Mouse (Mus musculus) lung, embryonic 15.5 days (tissue): ENCODE results near the gene H13. TPM values are rescaled to one million over a fixed set of nuclear protein-coding genes. Genes with fewer than 3 reads are reported as not detected.

Experiments
- ATAC-seq: fragments of 200-750 bp; cut with Nextera tagmentation; 2 replicates; pipeline ENCODE4 v1.8.0; 2017; ENCODE audit warnings: moderate number of reproducible peaks, borderline replicate concordance; ENCODE audit not compliant: low FRiP score, low TSS enrichment; ENCODE audit errors: extremely low read depth
- H3K27ac ChIP-seq: fragments of 300-500 bp; sonication (generic); 2 replicates; pipeline ENCODE4 v1.5.1; 2015; ENCODE audit warnings: moderate library complexity, mild to moderate bottlenecking, inconsistent platforms
- H3K27me3 ChIP-seq: fragments of 300-500 bp; sonication (generic); 2 replicates; pipeline ENCODE4 v1.6.1; 2015; ENCODE audit warnings: inconsistent platforms
- H3K36me3 ChIP-seq: fragments of 300-500 bp; sonication (generic); 2 replicates; pipeline ENCODE4 v1.6.1; 2015; ENCODE audit warnings: inconsistent platforms
- H3K4me1 ChIP-seq: fragments of 300-500 bp; sonication (generic); 2 replicates; pipeline ENCODE4 v1.6.1; 2015; ENCODE audit warnings: inconsistent platforms
- H3K4me2 ChIP-seq: fragments of 300-500 bp; sonication (generic); 2 replicates; pipeline ENCODE4 v1.6.1; 2015; ENCODE audit warnings: inconsistent platforms, mild to moderate bottlenecking, moderate library complexity
- H3K4me3 ChIP-seq: fragments of 300-500 bp; sonication (generic); 2 replicates; pipeline ENCODE4 v1.5.1; 2015; ENCODE audit warnings: mild to moderate bottlenecking, inconsistent platforms
- H3K9ac ChIP-seq: fragments of 300-500 bp; sonication (generic); 2 replicates; pipeline ENCODE4 v1.6.1; 2015; ENCODE audit warnings: inconsistent platforms
- H3K9me3 ChIP-seq: fragments of 300-500 bp; sonication (generic); 2 replicates; pipeline ENCODE4 v1.6.1; 2016; ENCODE audit warnings: inconsistent platforms
- WGBS: fragments of 180-500 bp; shearing (Covaris S2); methylation state at CpG from one replicate; pipeline ENCODE4 v1.1.7; 2015; 5-methylcytosine and 5-hydroxymethylcytosine counted together
- polyA plus RNA-seq: library from polyadenylated mRNA; unstranded; fragments of >200 nt; fragmentation: Nextera tagmentation; extraction: Ambion mirVana; gene quantifications from 2 replicates; pipeline ENCODE4 v1.2.1, GENCODE M21; 2015

Gene H13
- polyA plus RNA-seq = 97.7 and 104 TPM in 2 replicates

DNA sequence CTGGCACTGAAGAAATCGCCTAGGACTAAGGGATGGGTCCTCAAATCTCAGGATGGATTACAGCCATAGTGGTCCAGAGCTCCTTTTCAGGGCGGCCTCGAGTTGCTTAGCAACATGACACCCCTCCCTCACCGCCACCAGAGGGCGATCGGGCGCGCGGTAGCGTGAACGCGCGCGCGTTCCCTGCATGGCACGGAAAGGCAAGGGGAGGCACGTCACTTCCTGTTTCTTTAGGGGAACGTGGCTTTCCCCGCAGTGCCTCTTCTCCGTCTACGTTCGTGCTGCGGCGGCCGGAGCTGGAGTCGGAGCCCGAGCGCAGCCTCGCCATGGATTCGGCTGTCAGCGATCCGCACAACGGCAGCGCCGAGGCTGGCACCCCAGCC is at the start of gene H13:
TSS of gene H13 (plus strand) at position 206 of the 383 bp plus-strand sequence.
- Histone ChIP-seq H3K4me3 (peak within 1 kb of the TSS; percentile 94), H3K9me3 (no peaks in the 10 kb centered on the region), H3K4me2 (peak within 1 kb of the TSS; percentile 80), H3K27me3 (peaks cover 4% of the 10 kb centered on the region; the same call in 1 of the 2 replicates), H3K27ac (peak within 1 kb of the TSS; percentile 92), H3K36me3 (peaks cover 8% of the 10 kb centered on the region; the same call in 1 of the 2 replicates), H3K4me1 (peaks cover 35% of the 10 kb centered on the region), H3K9ac (peak within 1 kb of the TSS; percentile 96)
- ATAC-seq = peak; percentile 75; the same call in 1 of the 2 replicates
- WGBS = under 1% methylated on average over 35 of the region's 35 CpGs

DNA sequence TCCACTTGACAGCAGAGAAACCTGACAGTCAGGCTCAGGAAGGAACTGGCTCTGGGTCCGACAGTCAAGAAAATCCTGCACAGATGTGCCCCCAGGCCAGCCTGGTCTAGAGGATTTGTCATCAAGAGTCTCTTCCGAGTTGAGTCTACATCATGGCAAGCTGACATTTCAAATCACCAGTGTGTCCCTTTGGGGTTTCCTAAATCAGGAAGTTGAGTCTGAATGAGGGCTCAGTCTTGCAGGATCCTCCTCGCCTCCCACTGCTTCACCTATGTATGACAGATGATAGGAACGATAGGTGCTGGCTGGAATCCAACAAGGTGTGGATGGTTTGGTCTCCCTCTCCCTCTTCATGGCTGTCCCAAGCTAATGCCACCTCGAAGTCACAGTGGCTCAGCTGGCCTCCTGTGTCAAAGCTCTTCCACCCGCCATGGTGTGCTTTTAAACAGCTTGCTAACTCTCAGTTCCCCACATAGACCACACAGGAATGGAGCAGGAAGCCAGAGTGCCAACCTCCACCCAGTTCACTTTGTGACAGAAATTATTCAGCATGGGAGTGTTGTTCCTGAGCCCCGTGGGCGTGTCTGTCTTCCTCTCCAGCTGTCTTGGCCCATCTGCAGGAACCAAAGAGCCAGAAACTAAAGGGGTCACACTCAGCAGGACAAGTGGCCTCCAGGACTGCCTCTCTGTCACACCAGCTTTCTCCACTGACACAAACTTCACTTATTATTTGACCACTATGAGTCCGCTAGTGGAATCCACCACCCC is 48.7 kb upstream of the H13 start:
- Histone ChIP-seq H3K27me3 (peaks cover 8% of the 10 kb centered on the region; the same call in 1 of the 2 replicates), H3K4me3 (no peak overlapping the region), H3K4me2 (no peak overlapping the region), H3K9ac (no peak overlapping the region), H3K27ac (no peak overlapping the region), H3K4me1 (no peaks in the 10 kb centered on the region), H3K9me3 (no peaks in the 10 kb centered on the region), H3K36me3 (no peaks in the 10 kb centered on the region)
- WGBS = 61% methylated on average over 9 of the region's 9 CpGs
- ATAC-seq = no peak

DNA sequence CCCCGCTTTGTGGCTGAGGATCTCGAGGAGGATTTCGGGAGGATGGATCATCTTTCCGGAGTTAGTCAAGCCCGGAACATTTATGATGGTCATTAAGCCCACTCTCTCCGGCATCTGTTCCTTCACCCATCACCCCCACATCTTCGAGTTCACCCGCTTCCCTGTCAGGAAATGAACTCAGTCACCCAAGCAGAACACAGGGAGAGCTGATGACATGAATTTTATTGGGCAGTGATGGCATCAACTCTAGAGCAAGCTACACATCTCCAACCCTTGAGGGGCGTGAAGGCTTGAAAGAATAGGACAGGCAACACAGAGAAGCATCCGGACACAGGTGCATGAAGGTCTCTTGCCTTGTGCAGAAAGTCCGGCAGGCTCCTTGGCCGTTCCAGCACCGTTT is 47.1 kb upstream of the H13 start:
- WGBS = 81% methylated on average over 13 of the region's 13 CpGs
- no peaks in the 10 kb centered on the region for H3K36me3 ChIP-seq
- ATAC-seq = no peak
- peaks cover 23% of the 10 kb centered on the region for H3K27me3 ChIP-seq
- no peak overlapping the region for H3K9ac ChIP-seq
- peaks cover 10% of the 10 kb centered on the region for H3K4me1 ChIP-seq
- H3K4me3 ChIP-seq = no peak overlapping the region
- H3K27ac ChIP-seq = no peak overlapping the region
- H3K4me2 ChIP-seq = no peak overlapping the region
- H3K9me3 ChIP-seq = no peaks in the 10 kb centered on the region

DNA sequence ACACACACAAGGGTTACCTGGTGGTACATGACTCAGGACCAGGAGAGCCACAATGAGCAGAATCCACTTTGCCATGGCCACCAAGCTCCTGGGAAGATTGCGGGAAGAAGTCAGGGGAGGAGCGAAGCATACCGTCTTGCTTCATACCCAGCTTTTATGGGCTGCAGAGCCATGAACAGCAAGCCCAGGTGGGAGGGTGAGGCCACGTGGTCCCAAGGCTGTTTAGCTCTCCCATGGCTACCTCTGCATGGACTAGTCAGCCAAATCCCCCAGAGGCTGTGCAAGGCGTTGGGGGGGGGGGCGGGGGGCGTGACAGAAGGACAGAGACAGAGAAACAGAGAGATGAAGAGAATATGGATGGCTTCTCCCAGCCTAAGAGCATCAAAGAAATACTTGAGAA is 46.3 kb upstream of the H13 start, which contains the start of gene Defb25:
TSS of gene Defb25 (minus strand) at position 101 of the 400 bp plus-strand sequence.
- peaks cover 16% of the 10 kb centered on the region for H3K4me1 ChIP-seq
- H3K27ac ChIP-seq = no peak within 1 kb of the TSS
- H3K27me3 ChIP-seq = peaks cover 31% of the 10 kb centered on the region
- H3K4me3 ChIP-seq = no peak within 1 kb of the TSS
- H3K4me2 ChIP-seq = no peak within 1 kb of the TSS
- no peak for ATAC-seq
- no peak within 1 kb of the TSS for H3K9ac ChIP-seq
- no peaks in the 10 kb centered on the region for H3K36me3 ChIP-seq
- WGBS = 79% methylated on average over 7 of the region's 7 CpGs
- no peaks in the 10 kb centered on the region for H3K9me3 ChIP-seq

DNA sequence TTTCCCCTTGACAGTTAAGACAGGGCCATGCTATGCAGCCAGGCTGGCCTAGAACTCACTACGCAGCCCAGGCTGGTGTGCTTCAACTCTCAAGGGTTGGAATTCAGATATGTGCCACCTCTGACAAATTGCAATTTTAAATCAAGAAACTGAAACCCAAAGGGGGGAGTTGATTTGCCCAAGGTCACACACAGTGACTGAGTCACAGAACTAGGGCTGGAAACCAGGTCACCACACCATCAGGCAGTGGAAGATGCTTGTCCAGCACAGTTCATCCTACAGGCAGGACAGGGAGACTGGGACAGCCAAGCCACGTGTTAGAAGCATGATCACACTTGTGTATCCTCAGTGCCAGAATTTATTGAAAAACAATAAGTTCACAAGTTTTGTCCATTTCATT is 44.7 kb upstream of the H13 start:
- no peak overlapping the region for H3K4me3 ChIP-seq
- ATAC-seq = no peak
- H3K36me3 ChIP-seq = no peaks in the 10 kb centered on the region
- peaks cover 16% of the 10 kb centered on the region for H3K4me1 ChIP-seq
- peaks cover 46% of the 10 kb centered on the region for H3K27me3 ChIP-seq
- no peaks in the 10 kb centered on the region for H3K9me3 ChIP-seq
- H3K9ac ChIP-seq = no peak overlapping the region
- H3K27ac ChIP-seq = no peak overlapping the region
- WGBS = 87% methylated on average over 2 of the region's 2 CpGs
- H3K4me2 ChIP-seq = no peak overlapping the region

DNA sequence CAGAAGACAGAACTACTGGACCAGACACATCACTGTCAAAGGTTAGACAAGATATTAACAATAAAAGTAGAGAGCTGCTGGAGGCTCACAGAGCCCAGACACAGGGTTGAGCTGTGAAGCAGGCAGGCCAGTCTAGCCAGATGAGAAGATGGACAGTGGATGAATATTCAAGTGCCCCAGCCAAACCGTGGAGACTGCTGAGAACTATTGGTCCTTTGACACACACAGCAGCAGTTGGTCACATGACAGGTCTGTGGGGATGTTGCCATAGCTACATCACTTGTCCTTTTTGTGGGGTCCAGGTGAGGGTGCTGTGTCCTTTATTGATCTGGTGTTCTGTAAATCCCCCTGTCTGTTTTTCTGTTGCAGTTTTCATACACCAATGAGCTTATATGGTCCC is 44.0 kb upstream of the H13 start:
- Histone ChIP-seq H3K9ac (no peak overlapping the region), H3K27ac (no peak overlapping the region), H3K27me3 (peaks cover 46% of the 10 kb centered on the region), H3K4me3 (no peak overlapping the region), H3K9me3 (no peaks in the 10 kb centered on the region), H3K36me3 (no peaks in the 10 kb centered on the region), H3K4me2 (no peak overlapping the region), H3K4me1 (peaks cover 16% of the 10 kb centered on the region)
- WGBS = 20% methylated on average over 1 of the region's 1 CpGs
- no peak for ATAC-seq

DNA sequence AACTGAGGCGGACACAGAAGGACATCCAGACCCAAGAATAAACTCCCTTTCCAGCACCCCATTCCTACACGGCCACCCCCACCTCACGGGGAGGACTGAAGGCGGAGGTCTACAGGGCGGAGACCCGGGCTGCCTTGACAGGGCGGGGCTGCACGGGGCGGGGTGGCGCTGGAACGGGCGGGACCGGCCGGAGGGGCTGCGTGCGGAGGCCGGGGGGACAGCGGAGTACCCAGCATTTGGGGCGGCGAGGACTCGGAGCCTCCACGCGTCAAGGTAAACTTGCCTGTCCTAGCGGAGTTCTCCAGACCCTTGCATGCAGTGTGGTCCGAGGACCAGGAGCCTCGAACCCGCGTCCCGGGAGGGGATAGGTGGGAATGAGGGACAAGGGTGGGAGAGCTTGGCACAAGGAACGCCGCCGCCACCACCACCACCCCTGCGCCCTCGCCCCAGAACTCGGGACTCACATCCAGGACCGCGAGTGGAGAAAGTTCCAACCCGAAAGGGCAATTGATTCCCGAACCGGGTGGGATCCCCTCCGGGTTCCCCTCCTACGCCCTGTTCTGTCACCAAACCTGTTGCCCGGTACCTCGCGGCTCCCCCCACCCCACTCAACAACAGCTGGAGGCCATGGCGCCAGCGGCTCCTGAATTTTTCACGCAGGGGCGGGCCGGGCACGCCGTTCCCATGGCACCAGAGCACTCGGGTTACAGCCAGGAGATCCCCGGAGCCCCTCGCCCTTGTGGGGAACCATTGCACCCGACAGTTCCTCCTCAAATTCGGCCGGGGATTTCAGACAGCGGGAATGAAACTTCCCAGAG is 42.3 kb upstream of the H13 start, which contains the start of gene Rem1:
TSS of gene Rem1 (plus strand) at position 178 of the 818 bp plus-strand sequence.
- H3K36me3 ChIP-seq = no peaks in the 10 kb centered on the region
- peak within 1 kb of the TSS; percentile 51 for H3K4me3 ChIP-seq
- H3K4me2 ChIP-seq = peak within 1 kb of the TSS; percentile 85
- ATAC-seq = peak; percentile 60; the same call in 1 of the 2 replicates
- H3K27ac ChIP-seq = no peak within 1 kb of the TSS
- H3K9ac ChIP-seq = peak within 1 kb of the TSS; percentile 51
- 1% methylated on average over 57 of the region's 59 CpGs for WGBS
- H3K4me1 ChIP-seq = peaks cover 16% of the 10 kb centered on the region
- H3K9me3 ChIP-seq = no peaks in the 10 kb centered on the region
- peaks cover 51% of the 10 kb centered on the region for H3K27me3 ChIP-seq

DNA sequence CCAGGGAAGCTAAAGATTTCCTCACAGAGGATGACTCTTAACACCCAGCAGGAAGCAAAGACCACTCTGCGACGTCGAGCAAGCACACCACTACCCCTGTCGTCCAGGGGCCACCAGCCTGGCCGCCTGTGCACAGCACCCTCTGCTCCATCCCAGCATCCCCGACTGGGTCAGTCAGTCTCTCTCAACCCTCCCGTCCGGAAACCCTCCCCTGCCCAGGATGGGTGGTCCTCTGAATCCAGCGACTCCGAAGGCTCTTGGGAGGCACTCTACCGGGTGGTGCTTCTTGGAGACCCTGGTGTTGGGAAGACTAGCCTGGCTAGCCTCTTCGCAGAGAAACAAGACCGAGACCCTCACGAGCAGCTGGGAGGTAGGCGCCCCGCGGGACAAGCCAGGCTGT is 41.2 kb upstream of the H13 start:
- peaks cover 51% of the 10 kb centered on the region for H3K27me3 ChIP-seq
- peak overlapping the region; percentile 85; the same call in 1 of the 2 replicates for H3K4me2 ChIP-seq
- H3K27ac ChIP-seq = no peak overlapping the region
- no peak for ATAC-seq
- H3K9me3 ChIP-seq = no peaks in the 10 kb centered on the region
- peak overlapping the region; percentile 51 for H3K4me3 ChIP-seq
- H3K36me3 ChIP-seq = no peaks in the 10 kb centered on the region
- WGBS = 44% methylated on average over 17 of the region's 17 CpGs
- peaks cover 17% of the 10 kb centered on the region for H3K4me1 ChIP-seq
- no peak overlapping the region for H3K9ac ChIP-seq

DNA sequence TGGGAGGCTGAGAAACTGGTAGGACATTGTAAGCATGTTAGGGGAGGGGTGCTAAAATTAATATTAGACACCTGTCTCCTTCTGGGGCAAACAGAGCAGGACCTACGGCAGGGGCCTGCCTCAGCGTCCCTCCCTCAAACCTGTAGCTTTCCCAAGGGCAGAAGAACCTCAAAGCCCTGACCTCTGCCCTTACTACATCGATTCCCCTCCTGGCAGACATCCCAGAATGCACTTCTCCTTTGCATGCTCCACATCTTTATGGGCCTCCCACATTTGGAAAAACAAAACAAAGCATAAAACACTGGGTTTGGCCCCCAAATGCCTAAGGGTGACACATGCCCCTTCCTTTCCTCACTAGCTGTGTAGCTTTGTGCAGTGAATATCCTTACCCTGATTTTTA is 40.0 kb upstream of the H13 start:
- no peak overlapping the region for H3K4me2 ChIP-seq
- WGBS = 47% methylated on average over 3 of the region's 3 CpGs

DNA sequence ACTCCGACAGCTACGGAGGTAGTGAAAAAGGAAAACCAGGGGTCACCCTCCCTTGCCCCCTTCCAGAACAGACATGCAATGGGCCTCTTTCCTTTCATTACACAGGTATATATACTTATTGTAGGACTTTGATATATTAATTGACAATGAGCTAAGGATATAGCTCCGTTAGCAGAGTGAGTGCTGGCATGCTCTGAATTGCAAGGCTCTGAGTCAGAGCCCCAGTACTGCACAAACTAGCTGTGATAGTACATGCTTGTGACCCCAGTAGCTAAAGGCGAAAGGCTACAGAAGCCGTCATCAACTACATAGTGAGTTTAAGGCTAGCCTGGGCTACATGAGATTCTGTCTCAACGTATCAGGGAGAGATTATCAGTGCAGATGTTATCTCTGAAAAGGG is 39.4 kb upstream of the H13 start:
- peaks cover 44% of the 10 kb centered on the region for H3K27me3 ChIP-seq
- ATAC-seq = no peak
- H3K4me2 ChIP-seq = no peak overlapping the region
- no peak overlapping the region for H3K9ac ChIP-seq
- no peak overlapping the region for H3K27ac ChIP-seq
- H3K36me3 ChIP-seq = no peaks in the 10 kb centered on the region
- peaks cover 25% of the 10 kb centered on the region for H3K4me1 ChIP-seq
- WGBS = 76% methylated on average over 6 of the region's 6 CpGs
- no peak overlapping the region for H3K4me3 ChIP-seq
- no peaks in the 10 kb centered on the region for H3K9me3 ChIP-seq

More for the DNA sequence above, 40.0 kb upstream of the H13 start:
- H3K4me1 ChIP-seq = peaks cover 25% of the 10 kb centered on the region
- no peaks in the 10 kb centered on the region for H3K36me3 ChIP-seq
- no peak overlapping the region for H3K9ac ChIP-seq
- peaks cover 51% of the 10 kb centered on the region for H3K27me3 ChIP-seq
- no peak overlapping the region for H3K27ac ChIP-seq
- ATAC-seq = no peak
- no peaks in the 10 kb centered on the region for H3K9me3 ChIP-seq
- H3K4me3 ChIP-seq = no peak overlapping the region

DNA sequence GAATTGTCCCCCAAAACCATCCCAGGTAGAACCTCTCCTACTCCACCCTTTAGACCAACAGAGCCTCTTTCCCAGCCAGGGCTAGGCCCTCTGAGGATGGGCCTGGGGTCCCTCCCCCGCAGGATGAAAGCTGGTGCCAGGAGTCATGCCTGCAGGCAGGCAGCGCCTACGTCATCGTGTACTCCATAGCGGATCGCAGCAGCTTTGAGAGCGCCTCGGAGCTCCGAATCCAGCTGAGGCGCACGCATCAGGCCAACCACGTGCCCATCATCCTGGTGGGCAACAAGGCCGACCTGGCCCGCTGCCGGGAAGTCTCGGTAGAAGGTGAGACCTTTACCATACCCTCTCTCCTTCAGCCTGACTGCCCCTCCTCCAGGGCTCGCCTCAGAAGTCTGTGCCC is 35.9 kb upstream of the H13 start:
- H3K27me3 ChIP-seq = peaks cover 16% of the 10 kb centered on the region
- no peak for ATAC-seq
- peak overlapping the region; percentile 38 for H3K4me2 ChIP-seq
- H3K4me3 ChIP-seq = no peak overlapping the region
- H3K36me3 ChIP-seq = no peaks in the 10 kb centered on the region
- H3K4me1 ChIP-seq = peaks cover 29% of the 10 kb centered on the region
- 10% methylated on average over 17 of the region's 17 CpGs for WGBS
- no peak overlapping the region for H3K27ac ChIP-seq
- H3K9me3 ChIP-seq = no peaks in the 10 kb centered on the region
- H3K9ac ChIP-seq = no peak overlapping the region; the same call in 1 of the 2 replicates

DNA sequence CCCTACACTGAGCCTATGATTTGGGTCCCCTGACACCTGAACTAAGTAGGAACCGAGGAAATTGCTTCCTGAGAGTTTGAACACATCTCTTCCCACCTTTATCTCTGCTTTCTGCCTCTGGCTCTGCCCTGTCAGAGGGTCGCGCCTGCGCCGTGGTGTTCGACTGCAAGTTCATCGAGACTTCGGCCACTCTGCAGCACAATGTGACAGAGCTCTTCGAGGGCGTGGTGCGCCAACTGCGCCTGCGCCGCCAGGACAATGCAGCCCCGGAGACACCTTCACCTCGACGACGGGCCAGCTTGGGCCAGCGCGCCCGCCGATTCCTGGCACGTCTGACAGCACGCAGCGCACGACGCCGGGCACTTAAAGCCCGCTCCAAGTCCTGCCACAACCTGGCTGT is 35.0 kb upstream of the H13 start:
- Histone ChIP-seq H3K4me3 (no peak overlapping the region), H3K4me1 (peaks cover 31% of the 10 kb centered on the region), H3K27ac (no peak overlapping the region), H3K9ac (no peak overlapping the region), H3K27me3 (peaks cover 7% of the 10 kb centered on the region; the same call in 1 of the 2 replicates), H3K9me3 (no peaks in the 10 kb centered on the region), H3K36me3 (no peaks in the 10 kb centered on the region), H3K4me2 (no peak overlapping the region)
- whole genome bisulfite sequencing = 65% methylated on average over 29 of the region's 29 CpGs
- ATAC-seq = no peak
